Mouse (Mus musculus) stomach, embryonic 16.5 days (tissue): ENCODE results near the gene Tmem231. TPM values are rescaled to one million over a fixed set of nuclear protein-coding genes. Genes with fewer than 3 reads are reported as not detected.
A peak's percentile ranks its signal among the peaks of the same experiment; 100 is the strongest.

Experiments used
- ATAC-seq: fragments of 200-750 bp; cut with Nextera tagmentation; 2 replicates; pipeline ENCODE4 v1.8.0; 2017; ENCODE audit warnings: moderate number of reproducible peaks, moderate TSS enrichment; ENCODE audit not compliant: insufficient read depth, low FRiP score
- H3K27ac ChIP-seq: fragments of 300-500 bp; sonication (generic); 2 replicates; pipeline ENCODE4 v1.5.1; 2014; ENCODE audit warnings: low read length
- H3K27me3 ChIP-seq: fragments of 300-500 bp; sonication (generic); 2 replicates; pipeline ENCODE4 v1.6.1; 2014; ENCODE audit warnings: low read length, control low read depth, mixed read lengths; ENCODE audit not compliant: control insufficient read depth, insufficient read depth
- H3K36me3 ChIP-seq: fragments of 300-500 bp; sonication (generic); 2 replicates; pipeline ENCODE4 v1.6.1; 2014; ENCODE audit warnings: low read length; ENCODE audit not compliant: control insufficient read depth, insufficient read depth
- H3K4me1 ChIP-seq: fragments of 300-500 bp; sonication (generic); 2 replicates; pipeline ENCODE4 v1.6.1; 2014; ENCODE audit warnings: low read length, control low read depth, mixed read lengths; ENCODE audit not compliant: control insufficient read depth, insufficient read depth
- H3K4me2 ChIP-seq: fragments of 300-500 bp; sonication (generic); 2 replicates; pipeline ENCODE4 v1.6.1; 2014; ENCODE audit warnings: low read depth, low read length, mixed read lengths
- H3K4me3 ChIP-seq: fragments of 300-500 bp; sonication (generic); replicated peaks from 2 replicates; pipeline ENCODE4 v1.5.1; 2014; ENCODE audit warnings: mild to moderate bottlenecking, low read length
- H3K9ac ChIP-seq: fragments of 300-500 bp; sonication (generic); 2 replicates; pipeline ENCODE4 v1.6.1; 2014; ENCODE audit warnings: low read length
- H3K9me3 ChIP-seq: fragments of 300-500 bp; sonication (generic); replicated peaks from 2 replicates; pipeline ENCODE4 v1.6.1; 2016; ENCODE audit warnings: low read length, control low read depth; ENCODE audit not compliant: control insufficient read depth
- WGBS: fragments of 180-500 bp; shearing (Covaris S2); extraction: QIAGEN DNeasy Blood & Tissue Kit; methylation state at CpG from one replicate; pipeline ENCODE4 v1.1.7; 2014; 5-methylcytosine and 5-hydroxymethylcytosine counted together
- polyA plus RNA-seq: library from polyadenylated mRNA; unstranded; fragments of >200 nt; fragmentation: Nextera tagmentation; extraction: Ambion mirVana; gene quantifications from 2 replicates; pipeline ENCODE4 v1.2.1, GENCODE M21; 2015

Tmem231 gene
- 12.9 and 13.0 TPM in 2 replicates for polyA plus RNA-seq

DNA sequence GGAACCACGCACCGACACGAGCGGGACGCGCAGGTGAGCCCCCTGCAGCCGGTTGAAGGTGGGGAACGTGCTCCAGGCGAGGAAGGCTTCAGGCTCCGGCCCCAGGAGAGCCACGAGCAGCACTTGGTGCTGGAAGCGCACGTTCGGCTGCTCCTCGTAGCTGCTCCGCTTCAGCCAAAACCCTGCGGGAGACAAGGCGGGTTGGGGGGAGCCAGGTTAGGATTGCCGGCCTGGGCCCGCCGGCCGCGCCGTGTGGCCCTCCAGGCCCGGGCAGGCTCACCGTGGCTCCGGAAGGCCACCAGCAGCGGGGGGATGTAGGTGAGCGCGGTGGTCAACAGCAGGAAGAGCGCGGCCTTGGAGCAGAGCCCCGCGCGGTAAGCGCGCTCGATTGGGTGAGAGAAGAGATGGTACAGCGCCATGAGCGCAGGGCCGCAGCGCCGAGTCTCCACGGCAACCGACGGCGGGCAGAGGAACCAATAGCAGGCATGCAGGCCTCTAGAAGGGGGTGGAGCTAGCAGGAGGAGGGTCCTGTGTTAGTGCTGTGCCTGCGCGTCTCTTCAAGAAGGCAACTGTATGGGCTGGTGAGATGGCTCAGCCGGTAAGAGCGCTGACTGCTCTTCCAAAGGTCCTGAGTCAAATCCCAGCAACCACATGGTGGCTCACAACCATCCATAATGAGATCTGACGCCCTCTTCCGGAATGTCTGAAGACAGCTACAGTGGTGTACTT lies at the start of gene Tmem231:
Gene Tmem231 (minus strand): TSS at position 534 of the 729 bp plus-strand sequence.
- H3K9ac ChIP-seq, result peak within 1 kb of the TSS; percentile 81
- WGBS, result under 1% methylated on average over 53 of the region's 53 CpGs
- ATAC-seq, result peak; percentile 99

DNA sequence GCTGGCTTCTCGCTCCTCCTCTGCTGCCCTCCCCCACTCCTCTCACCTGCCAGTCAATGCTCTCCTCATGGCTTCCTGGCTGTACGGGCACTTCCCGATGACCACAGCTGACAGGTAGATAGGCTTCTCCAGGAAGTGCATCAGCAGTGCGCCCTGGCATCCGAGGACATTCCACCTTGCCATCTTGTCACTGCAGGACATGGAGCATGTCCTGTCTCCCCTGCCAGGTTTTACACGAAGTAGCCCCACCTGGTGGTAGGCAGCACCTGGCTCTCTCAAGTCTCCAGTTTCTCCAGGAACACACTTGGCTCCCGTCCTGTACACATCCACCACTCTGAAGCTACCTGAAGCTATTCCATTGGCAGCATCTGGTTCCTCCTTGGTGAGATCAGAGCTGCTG lies 48.4 kb upstream of the Tmem231 start:
- Histone ChIP-seq H3K27ac (no peak overlapping the region), H3K36me3 (no peaks in the 10 kb centered on the region; the same call in 1 of the 2 replicates), H3K27me3 (no peaks in the 10 kb centered on the region), H3K4me1 (no peaks in the 10 kb centered on the region), H3K9me3 (no peaks in the 10 kb centered on the region), H3K4me3 (no peak overlapping the region), H3K4me2 (no peak overlapping the region), H3K9ac (no peak overlapping the region)
- ATAC-seq, result no peak
- 74% methylated on average over 7 of the region's 7 CpGs for WGBS

More for the DNA sequence above, at the start of gene Tmem231:
- Histone ChIP-seq H3K4me3 (peak within 1 kb of the TSS; percentile 76), H3K4me1 (peaks cover 18% of the 10 kb centered on the region), H3K9me3 (no peaks in the 10 kb centered on the region), H3K27ac (peak within 1 kb of the TSS; percentile 66), H3K4me2 (peak within 1 kb of the TSS; percentile 97), H3K27me3 (no peaks in the 10 kb centered on the region), H3K36me3 (no peaks in the 10 kb centered on the region)

DNA sequence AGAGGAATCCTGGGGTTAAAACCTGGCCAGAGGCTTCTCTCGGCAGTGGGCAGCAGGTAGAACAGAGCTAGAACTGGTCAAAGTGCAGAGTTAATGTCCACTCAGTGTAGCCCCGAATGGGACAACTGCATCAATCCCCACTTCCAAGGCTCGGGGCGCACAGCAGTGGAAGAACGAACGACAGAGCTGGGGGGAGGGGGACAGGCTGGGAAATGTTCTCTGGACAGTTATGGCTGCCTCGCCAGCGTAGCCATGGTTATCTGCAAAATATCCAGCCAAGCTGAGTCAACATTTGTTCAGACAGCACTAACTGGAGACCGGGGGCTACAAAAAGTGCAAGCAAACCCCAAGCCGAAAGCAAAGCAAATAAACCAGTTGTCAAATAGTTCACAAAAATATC lies 44.5 kb upstream of the Tmem231 start:
- ATAC-seq, result no peak

DNA sequence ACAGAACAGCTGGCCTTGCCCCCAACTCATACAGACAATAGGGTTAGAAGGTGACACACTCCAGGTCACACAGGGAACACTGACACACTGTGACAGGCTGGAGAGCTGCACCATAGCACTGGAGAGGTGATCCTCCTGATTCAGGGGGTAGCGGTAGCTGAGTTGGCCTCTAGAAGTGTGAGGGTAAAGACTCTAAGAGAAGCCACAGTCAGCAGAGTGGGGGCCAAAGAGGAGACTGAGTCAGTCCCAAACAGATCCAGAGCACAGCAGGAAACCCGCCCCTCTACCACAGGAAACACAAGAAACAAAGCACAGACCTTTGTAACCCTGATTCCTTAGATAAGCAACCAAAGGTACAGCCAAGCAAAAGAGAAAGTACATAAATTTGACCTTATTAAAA lies 42.6 kb upstream of the Tmem231 start:
- H3K36me3 ChIP-seq, result 0 out of 2 replicates have a peak, but pooled peaks cover 7% of the 10 kb centered on the region
- H3K9me3 ChIP-seq, result 0 out of 2 replicates have a peak, but pooled peaks cover 5% of the 10 kb centered on the region
- ATAC-seq, result no peak
- no peak overlapping the region for H3K4me3 ChIP-seq
- H3K27me3 ChIP-seq, result no peaks in the 10 kb centered on the region
- H3K9ac ChIP-seq, result no peak overlapping the region
- no peak overlapping the region for H3K4me2 ChIP-seq
- 86% methylated on average over 2 of the region's 2 CpGs for WGBS
- no peak overlapping the region for H3K27ac ChIP-seq
- H3K4me1 ChIP-seq, result no peaks in the 10 kb centered on the region

More for the DNA sequence above, 44.5 kb upstream of the Tmem231 start:
- 68% methylated on average over 10 of the region's 10 CpGs for WGBS
- H3K9ac ChIP-seq, result no peak overlapping the region
- 0 out of 2 replicates have a peak, but pooled peaks cover 5% of the 10 kb centered on the region for H3K9me3 ChIP-seq
- no peaks in the 10 kb centered on the region for H3K4me1 ChIP-seq
- no peak overlapping the region for H3K4me3 ChIP-seq
- H3K36me3 ChIP-seq, result 0 out of 2 replicates have a peak, but pooled peaks cover 6% of the 10 kb centered on the region
- H3K4me2 ChIP-seq, result no peak overlapping the region
- no peaks in the 10 kb centered on the region for H3K27me3 ChIP-seq
- no peak overlapping the region for H3K27ac ChIP-seq

DNA sequence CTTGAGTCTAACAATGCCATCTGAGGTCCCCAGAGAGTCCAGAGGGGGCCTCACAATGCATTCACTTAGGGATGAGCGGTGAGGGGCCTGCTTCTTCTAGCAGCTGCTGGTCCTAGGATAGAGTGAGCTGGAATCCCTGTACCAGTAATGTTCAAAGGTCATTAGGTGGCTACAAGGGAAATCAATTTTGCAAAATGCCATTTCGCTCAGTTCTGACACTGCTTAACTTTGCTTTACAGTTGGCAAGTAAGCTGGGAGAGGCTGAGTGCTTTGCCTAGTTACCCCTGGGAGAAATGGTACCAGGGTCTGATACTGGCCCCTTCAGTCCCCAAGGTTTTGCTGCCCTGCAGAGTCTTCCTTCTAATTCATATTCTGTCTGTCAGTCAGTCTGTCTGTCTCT lies 42.0 kb upstream of the Tmem231 start:
- Histone ChIP-seq H3K4me1 (no peaks in the 10 kb centered on the region), H3K4me3 (no peak overlapping the region), H3K9me3 (0 out of 2 replicates have a peak, but pooled peaks cover 5% of the 10 kb centered on the region), H3K27ac (no peak overlapping the region), H3K36me3 (0 out of 2 replicates have a peak, but pooled peaks cover 7% of the 10 kb centered on the region), H3K27me3 (no peaks in the 10 kb centered on the region), H3K9ac (no peak overlapping the region), H3K4me2 (no peak overlapping the region)
- WGBS, result 89% methylated on average over 2 of the region's 2 CpGs
- ATAC-seq, result no peak

- 0 out of 2 replicates have a peak, but pooled peaks cover 5% of the 10 kb centered on the region for H3K9me3 ChIP-seq
- H3K4me2 ChIP-seq, result no peak overlapping the region
- H3K4me1 ChIP-seq, result no peaks in the 10 kb centered on the region
- 94% methylated on average over 12 of the region's 12 CpGs for WGBS
- no peak overlapping the region for H3K4me3 ChIP-seq
- H3K36me3 ChIP-seq, result 0 out of 2 replicates have a peak, but pooled peaks cover 7% of the 10 kb centered on the region
- no peak overlapping the region for H3K27ac ChIP-seq
- H3K9ac ChIP-seq, result no peak overlapping the region
- no peak for ATAC-seq
- H3K27me3 ChIP-seq, result no peaks in the 10 kb centered on the region
Observed at GRCm38 (mm10) chr8:111974138-111974537, 40.5 kb upstream of the Tmem231 start.

DNA sequence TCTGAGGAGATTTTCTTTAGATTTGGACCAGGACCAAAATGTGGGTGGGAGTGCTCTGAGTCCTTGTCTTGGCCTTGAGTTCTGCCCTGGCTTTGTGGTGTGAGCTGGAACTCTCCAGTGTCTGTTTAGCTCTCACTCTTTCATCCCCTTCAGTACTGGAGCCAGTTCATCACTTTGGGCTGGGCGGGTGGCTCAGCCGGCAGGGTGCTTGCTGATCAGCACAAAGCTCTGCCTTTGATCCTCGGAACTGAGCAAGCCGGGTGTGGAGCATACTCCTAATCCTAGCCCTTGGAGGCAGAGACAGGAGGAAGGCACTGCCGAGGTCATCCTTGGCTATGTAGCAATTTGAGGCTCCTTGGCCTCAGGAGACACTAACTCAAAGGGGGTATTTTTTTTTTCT lies 35.3 kb upstream of the Tmem231 start:
- no peak overlapping the region for H3K27ac ChIP-seq
- H3K9ac ChIP-seq, result no peak overlapping the region
- no peak overlapping the region for H3K4me2 ChIP-seq
- 55% methylated on average over 5 of the region's 5 CpGs for WGBS
- 0 out of 2 replicates have a peak, but pooled peaks cover 2% of the 10 kb centered on the region for H3K9me3 ChIP-seq
- no peak overlapping the region for H3K4me3 ChIP-seq
- no peaks in the 10 kb centered on the region for H3K4me1 ChIP-seq
- no peaks in the 10 kb centered on the region for H3K27me3 ChIP-seq
- H3K36me3 ChIP-seq, result 0 out of 2 replicates have a peak, but pooled peaks cover 5% of the 10 kb centered on the region
- ATAC-seq, result no peak

GRCm38 (mm10) chr8:111968541-111968940 lies 34.9 kb upstream of the Tmem231 start:
- H3K9me3 ChIP-seq, result no peaks in the 10 kb centered on the region
- no peak overlapping the region for H3K4me3 ChIP-seq
- no peak overlapping the region for H3K27ac ChIP-seq
- no peaks in the 10 kb centered on the region for H3K27me3 ChIP-seq
- H3K9ac ChIP-seq, result no peak overlapping the region
- H3K4me2 ChIP-seq, result no peak overlapping the region
- no peaks in the 10 kb centered on the region for H3K4me1 ChIP-seq
- 0 out of 2 replicates have a peak, but pooled peaks cover 5% of the 10 kb centered on the region for H3K36me3 ChIP-seq
- WGBS, result 88% methylated on average over 10 of the region's 10 CpGs
- ATAC-seq, result no peak

DNA sequence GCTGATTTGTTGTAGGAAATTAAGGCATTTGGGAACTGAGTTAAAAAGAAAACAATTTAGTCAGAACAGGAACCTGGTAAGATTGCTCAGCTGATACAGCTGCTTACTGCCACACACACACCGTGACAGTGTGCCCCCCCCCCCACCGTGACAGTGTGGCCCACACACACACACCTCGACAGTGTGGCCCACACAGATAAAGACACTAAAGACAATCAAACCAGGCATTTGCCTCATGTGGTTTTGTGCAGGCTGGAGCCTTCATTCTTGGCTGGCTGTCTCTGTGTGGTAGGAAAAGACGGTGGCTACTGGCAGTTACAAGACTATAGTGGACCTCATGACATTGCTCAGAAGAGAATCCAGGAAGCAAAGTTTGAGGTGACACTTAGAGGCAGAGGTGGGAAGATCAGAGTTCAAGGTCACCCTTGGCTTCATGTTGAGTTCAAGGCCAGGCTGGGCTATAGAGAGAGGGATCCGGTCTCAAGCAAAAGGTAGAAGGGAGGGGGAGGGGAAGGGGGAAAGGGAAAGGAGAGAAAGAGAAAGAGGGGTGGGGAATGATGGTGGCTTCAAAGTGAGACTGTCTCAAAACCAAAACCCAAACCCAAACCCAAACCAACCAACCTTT lies 33.7 kb upstream of the Tmem231 start:
- 80% methylated on average over 5 of the region's 5 CpGs for WGBS
- H3K9ac ChIP-seq, result no peak overlapping the region
- no peak overlapping the region for H3K27ac ChIP-seq
- no peaks in the 10 kb centered on the region for H3K9me3 ChIP-seq
- H3K4me1 ChIP-seq, result no peaks in the 10 kb centered on the region
- H3K4me2 ChIP-seq, result no peak overlapping the region
- no peaks in the 10 kb centered on the region for H3K36me3 ChIP-seq
- no peak overlapping the region for H3K4me3 ChIP-seq
- ATAC-seq, result no peak
- H3K27me3 ChIP-seq, result no peaks in the 10 kb centered on the region
